Mouse (Mus musculus) hindbrain, embryonic 14.5 days (tissue): ENCODE data around the gene Asap2. TPM values are rescaled to one million over a fixed set of nuclear protein-coding genes. Genes with fewer than 3 reads are reported as not detected.

Source experiments
- ATAC-seq: fragments of 200-750 bp; cut with Nextera tagmentation; 2 replicates; pipeline ENCODE4 v1.8.0; 2017; ENCODE audit warnings: moderate number of reproducible peaks, mild to moderate bottlenecking, moderate TSS enrichment, moderate library complexity; ENCODE audit not compliant: low FRiP score
- DNase-seq: peaks from one replicate; pipeline ENCODE4 v3.0.0-alpha.2; 2015; ENCODE audit warnings: low spot score
- H3K27ac ChIP-seq: fragments of 300-500 bp; sonication (generic); 2 replicates; pipeline ENCODE4 v1.5.1; 2014; ENCODE audit warnings: mild to moderate bottlenecking, moderate library complexity
- H3K27me3 ChIP-seq: fragments of 300-500 bp; sonication (generic); 2 replicates; pipeline ENCODE4 v1.6.1; 2014; ENCODE audit warnings: mild to moderate bottlenecking, low read length, mixed read lengths; ENCODE audit not compliant: control insufficient read depth, insufficient read depth
- H3K36me3 ChIP-seq: fragments of 300-500 bp; sonication (generic); replicated peaks from 2 replicates; pipeline ENCODE4 v1.6.1; 2014; ENCODE audit not compliant: control insufficient read depth, insufficient read depth
- H3K4me1 ChIP-seq: fragments of 300-500 bp; sonication (generic); replicated peaks from 2 replicates; pipeline ENCODE4 v1.6.1; 2014; ENCODE audit warnings: antibody characterized with exemption, low read length, mixed read lengths; ENCODE audit not compliant: control insufficient read depth, insufficient read depth
- H3K4me2 ChIP-seq: fragments of 300-500 bp; sonication (generic); replicated peaks from 2 replicates; pipeline ENCODE4 v1.6.1; 2014; ENCODE audit warnings: mild to moderate bottlenecking, moderate library complexity
- H3K4me3 ChIP-seq: fragments of 300-500 bp; sonication (generic); replicated peaks from 2 replicates; pipeline ENCODE4 v1.5.1; 2014; ENCODE audit warnings: mild to moderate bottlenecking, low read length
- H3K9ac ChIP-seq: fragments of 300-500 bp; sonication (generic); 2 replicates; pipeline ENCODE4 v1.6.1; 2014
- H3K9me3 ChIP-seq: fragments of 300-500 bp; sonication (generic); 2 replicates; pipeline ENCODE4 v1.6.1; 2016; ENCODE audit warnings: low read length; ENCODE audit not compliant: control insufficient read depth
- WGBS: fragments of 180-500 bp; shearing (Covaris S2); extraction: QIAGEN DNeasy Blood & Tissue Kit; methylation state at CpG from one replicate; pipeline ENCODE4 v1.1.7; 2014; 5-methylcytosine and 5-hydroxymethylcytosine counted together
- polyA plus RNA-seq: library from polyadenylated mRNA; unstranded; fragments of >200 nt; fragmentation: Nextera tagmentation; extraction: Ambion mirVana; gene quantifications from 2 replicates; pipeline ENCODE4 v1.2.1, GENCODE M21; 2014

Gene Asap2
- polyA plus RNA-seq, 1 experiment from 2014 or later = 17.7 TPM

DNA sequence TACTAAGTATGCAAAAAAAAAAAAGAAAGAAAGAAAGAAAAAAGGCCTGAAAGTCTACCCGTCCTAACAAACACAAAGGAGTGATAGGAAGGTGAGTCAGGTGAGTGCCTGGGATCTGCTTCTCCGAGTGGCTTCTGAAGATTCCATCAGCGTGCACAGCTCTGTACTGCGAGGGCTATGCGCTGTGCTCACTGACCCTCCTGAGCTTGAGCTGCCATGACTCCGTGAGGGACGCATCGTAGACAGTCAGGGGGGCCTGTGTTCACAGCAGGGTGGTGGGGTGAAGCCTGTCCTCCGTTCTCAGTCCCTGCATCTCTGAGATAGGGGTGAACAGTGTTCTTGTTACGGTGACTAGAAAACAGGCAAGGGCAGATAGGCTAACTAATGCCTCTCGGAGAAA lies 308.6 kb downstream of the Asap2 start:
- WGBS = 97% methylated on average over 11 of the region's 11 CpGs
- no peak overlapping the region for H3K4me2 ChIP-seq
- H3K27ac ChIP-seq = no peak overlapping the region
- ATAC-seq (no peak), DNase-seq (no peak)
- H3K9ac ChIP-seq = no peak overlapping the region
- H3K27me3 ChIP-seq = no peaks in the 10 kb centered on the region
- no peak overlapping the region for H3K4me3 ChIP-seq
- no peaks in the 10 kb centered on the region for H3K4me1 ChIP-seq
- H3K36me3 ChIP-seq = peaks cover 100% of the 10 kb centered on the region
- H3K9me3 ChIP-seq = no peaks in the 10 kb centered on the region

GRCm38 (mm10) chr12:21301324-21301723 lies 311.1 kb downstream of the Asap2 start:
- WGBS = 95% methylated on average over 7 of the region's 7 CpGs
- ATAC-seq = no peak

DNA sequence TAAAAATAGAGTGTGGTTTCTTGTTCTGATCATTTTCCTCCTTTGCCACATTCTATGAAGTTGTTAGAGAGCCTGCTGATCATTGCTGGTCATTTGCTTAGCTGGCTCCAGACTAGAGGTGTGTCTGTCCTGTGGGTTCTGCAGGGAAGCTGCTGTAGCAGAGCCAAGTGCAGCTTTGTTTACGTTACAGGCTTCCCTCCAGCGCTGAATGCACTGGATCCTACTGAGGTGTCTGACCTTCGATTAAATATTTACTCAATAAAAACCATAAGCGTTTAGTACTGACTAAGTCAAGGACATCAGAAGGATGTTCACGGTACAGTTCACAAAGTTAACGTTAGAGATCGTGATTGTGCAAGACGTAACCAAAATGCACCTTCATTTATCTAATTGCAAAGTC lies 311.7 kb downstream of the Asap2 start:
- no peaks in the 10 kb centered on the region for H3K9me3 ChIP-seq
- no peak overlapping the region for H3K27ac ChIP-seq
- no peak overlapping the region for H3K9ac ChIP-seq
- ATAC-seq = no peak
- no peaks in the 10 kb centered on the region for H3K27me3 ChIP-seq
- H3K4me1 ChIP-seq = no peaks in the 10 kb centered on the region
- DNase-seq = no peak
- H3K4me2 ChIP-seq = no peak overlapping the region
- H3K36me3 ChIP-seq = peaks cover 98% of the 10 kb centered on the region
- WGBS = 93% methylated on average over 8 of the region's 8 CpGs
- H3K4me3 ChIP-seq = no peak overlapping the region

More at GRCm38 (mm10) chr12:21301324-21301723, 311.1 kb downstream of the Asap2 start:
- no peak for DNase-seq
- peaks cover 98% of the 10 kb centered on the region for H3K36me3 ChIP-seq
- no peak overlapping the region for H3K4me2 ChIP-seq
- no peak overlapping the region for H3K4me3 ChIP-seq
- no peak overlapping the region for H3K9ac ChIP-seq
- H3K4me1 ChIP-seq = no peaks in the 10 kb centered on the region
- H3K27ac ChIP-seq = no peak overlapping the region
- no peaks in the 10 kb centered on the region for H3K9me3 ChIP-seq
- no peaks in the 10 kb centered on the region for H3K27me3 ChIP-seq

- H3K4me2 ChIP-seq = no peak overlapping the region
- H3K9ac ChIP-seq = no peak overlapping the region
- ATAC-seq = no peak
- WGBS = 84% methylated on average over 5 of the region's 5 CpGs
- no peak overlapping the region for H3K27ac ChIP-seq
- H3K4me3 ChIP-seq = no peak overlapping the region
- peaks cover 98% of the 10 kb centered on the region for H3K36me3 ChIP-seq
- no peak for DNase-seq
- H3K4me1 ChIP-seq = no peaks in the 10 kb centered on the region
- no peaks in the 10 kb centered on the region for H3K27me3 ChIP-seq
- H3K9me3 ChIP-seq = no peaks in the 10 kb centered on the region
These were observed 312.1 kb downstream of the Asap2 start for GRCm38 (mm10) chr12:21302361-21302783.

- 98% methylated on average over 4 of the region's 4 CpGs for WGBS
These were observed 315.5 kb downstream of the Asap2 start for GRCm38 (mm10) chr12:21305741-21306140.

DNA sequence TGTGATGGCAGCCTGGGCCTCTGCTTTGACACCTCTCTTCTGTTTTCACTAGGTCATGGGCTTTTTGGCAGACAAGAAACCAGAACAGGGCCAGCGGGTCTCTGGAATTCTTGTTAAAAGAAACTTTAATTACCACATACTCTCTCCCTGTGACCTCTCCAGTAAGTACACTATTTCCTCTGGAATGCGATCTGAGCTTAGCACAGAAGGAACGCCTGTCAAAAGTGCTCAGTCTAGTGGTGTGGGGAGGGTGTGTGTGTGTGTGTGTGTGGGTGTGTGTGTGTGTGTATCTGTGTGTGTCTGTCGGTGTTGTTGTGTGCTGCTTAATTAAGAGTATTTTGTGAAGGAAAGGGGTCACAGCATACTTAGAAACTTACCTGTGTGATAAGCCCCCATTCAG lies 316.5 kb downstream of the Asap2 start:
- Histone ChIP-seq H3K27ac (no peak overlapping the region), H3K27me3 (no peaks in the 10 kb centered on the region), H3K36me3 (peaks cover 97% of the 10 kb centered on the region), H3K4me2 (no peak overlapping the region), H3K9ac (no peak overlapping the region), H3K4me3 (no peak overlapping the region), H3K9me3 (no peaks in the 10 kb centered on the region), H3K4me1 (no peaks in the 10 kb centered on the region)
- DNase-seq (no peak), ATAC-seq (no peak)
- 92% methylated on average over 4 of the region's 4 CpGs for WGBS

More at GRCm38 (mm10) chr12:21305741-21306140, 315.5 kb downstream of the Asap2 start:
- Histone ChIP-seq H3K4me1 (no peaks in the 10 kb centered on the region), H3K36me3 (peaks cover 97% of the 10 kb centered on the region), H3K9ac (no peak overlapping the region), H3K27ac (no peak overlapping the region), H3K27me3 (no peaks in the 10 kb centered on the region), H3K4me3 (no peak overlapping the region), H3K9me3 (no peaks in the 10 kb centered on the region), H3K4me2 (no peak overlapping the region)
- ATAC-seq (no peak), DNase-seq (no peak)

- Histone ChIP-seq H3K27me3 (no peaks in the 10 kb centered on the region), H3K27ac (no peak overlapping the region), H3K4me1 (no peaks in the 10 kb centered on the region), H3K4me2 (no peak overlapping the region), H3K9ac (no peak overlapping the region), H3K9me3 (no peaks in the 10 kb centered on the region), H3K36me3 (peaks cover 80% of the 10 kb centered on the region), H3K4me3 (no peak overlapping the region)
- no peak for DNase-seq
- ATAC-seq = no peak
- 96% methylated on average over 5 of the region's 5 CpGs for WGBS
These were observed 321.9 kb downstream of the Asap2 start for GRCm38 (mm10) chr12:21312201-21312600.

DNA sequence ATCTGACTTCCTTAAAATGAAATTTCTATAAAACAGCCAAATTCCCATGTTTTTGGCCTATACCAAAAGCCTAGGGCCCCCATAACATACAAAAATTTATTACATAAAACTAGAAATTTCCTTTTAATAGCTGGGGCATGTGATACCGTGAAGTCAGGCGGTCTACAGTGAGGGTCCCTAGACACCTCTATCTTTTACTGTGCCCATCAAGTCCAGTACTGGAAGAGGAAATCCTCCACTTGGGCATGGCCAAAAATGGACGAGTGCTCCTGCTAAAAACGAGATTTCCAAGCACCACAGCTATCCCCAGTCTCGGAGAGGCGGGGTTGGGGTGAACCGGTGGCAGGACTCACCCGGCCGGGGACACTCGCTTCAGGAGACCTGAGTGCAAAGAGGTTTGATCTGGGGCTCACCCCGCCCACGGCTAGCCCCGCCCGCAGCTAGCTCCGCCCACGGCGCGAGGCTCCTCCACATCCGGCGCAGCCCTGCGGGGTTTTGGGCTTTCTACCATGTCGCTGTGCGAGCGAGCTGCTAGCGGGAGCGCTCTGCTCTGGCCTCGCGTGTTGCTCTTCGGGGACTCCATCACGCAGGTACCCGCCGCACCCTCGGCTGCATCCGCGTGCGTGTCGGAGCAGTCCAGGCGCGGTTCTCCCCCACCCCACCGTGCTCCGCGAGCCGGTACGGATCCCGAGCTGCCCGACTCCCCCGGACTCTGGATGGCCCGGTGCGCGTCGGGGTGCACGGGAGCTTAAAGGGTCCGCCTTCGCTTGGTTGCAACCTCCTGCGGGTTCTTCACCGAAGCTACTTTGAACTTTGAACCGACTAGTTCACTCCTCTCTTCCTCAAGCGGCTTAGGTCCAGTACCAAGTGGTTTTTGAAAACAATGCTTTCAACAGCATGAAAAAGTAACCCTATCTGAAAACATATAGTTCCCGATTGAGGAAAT lies 325.9 kb downstream of the Asap2 start, which contains the start of gene Iah1:
Iah1 (plus strand) TSS at position 467 of the 946 bp plus-strand sequence.
- Histone ChIP-seq H3K27me3 (no peaks in the 10 kb centered on the region), H3K36me3 (peaks cover 50% of the 10 kb centered on the region), H3K4me1 (no peaks in the 10 kb centered on the region), H3K9me3 (no peaks in the 10 kb centered on the region), H3K9ac (peak within 1 kb of the TSS; percentile 72), H3K27ac (peak within 1 kb of the TSS; percentile 12; the same call in 1 of the 2 replicates), H3K4me2 (peak within 1 kb of the TSS; percentile 75), H3K4me3 (peak within 1 kb of the TSS; percentile 63)
- peak; percentile 88 for ATAC-seq
- peak; percentile 73 for DNase-seq
- 3% methylated on average over 53 of the region's 59 CpGs for WGBS

DNA sequence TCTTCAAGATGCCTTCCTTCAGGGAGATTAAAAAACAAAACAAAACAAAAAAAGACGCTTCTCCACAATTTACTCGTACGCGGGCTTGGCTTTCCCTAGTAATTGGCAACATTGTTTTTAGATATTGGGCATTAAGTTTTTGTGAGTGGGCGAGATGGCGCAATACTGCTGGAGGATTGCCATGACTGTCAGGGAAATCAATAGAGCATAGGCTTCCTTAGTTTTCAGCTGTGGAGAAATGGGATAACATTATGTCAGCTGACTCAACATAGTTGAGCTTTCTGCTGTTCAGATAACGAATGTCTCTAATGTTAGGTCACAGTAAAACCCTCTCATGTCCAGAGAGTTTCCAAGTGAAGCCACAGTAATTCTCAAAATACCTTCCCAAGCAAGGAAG lies 326.6 kb downstream of the Asap2 start:
- ATAC-seq (no peak), DNase-seq (no peak)
- Histone ChIP-seq H3K9me3 (no peaks in the 10 kb centered on the region), H3K9ac (peak overlapping the region; percentile 72; the same call in 1 of the 2 replicates), H3K36me3 (peaks cover 47% of the 10 kb centered on the region), H3K27ac (no peak overlapping the region), H3K4me1 (no peaks in the 10 kb centered on the region), H3K4me2 (peak overlapping the region; percentile 75), H3K4me3 (peak overlapping the region; percentile 63), H3K27me3 (no peaks in the 10 kb centered on the region)
- WGBS = 29% methylated on average over 7 of the region's 7 CpGs
